Mouse (Mus musculus) MEL (cell line): Measurements from ENCODE around the gene Gstp2. TPM values are rescaled to one million over a fixed set of nuclear protein-coding genes. Genes with fewer than 3 reads are reported as not detected.
"Not testable (repeated sequence)": the region's sequence is repeated elsewhere in the genome, so short reads cannot be mapped to it uniquely, and the experiment has no call there.

Experiments
- DNase-seq: peaks from one replicate; pipeline ENCODE4 v3.0.0; 2011; ENCODE audit warnings: low read depth, low spot score
- H3K27ac ChIP-seq: 2 replicates; pipeline ENCODE4 v1.5.1; 2012; ENCODE audit warnings: low read depth, mild to moderate bottlenecking, control low read depth, low read length, moderate library complexity; ENCODE audit not compliant: control insufficient read depth
- H3K27me3 ChIP-seq, 2 experiments: fragments of 150-350 bp in 1 of 2; sonication (generic) in 1 of 2; 2 replicates each; pipeline ENCODE4 v1.6.1; 2012; ENCODE audit warnings: low read length in 2 of 2, mild to moderate bottlenecking in 2 of 2, improper control_type of control experiment in 1 of 2, moderate library complexity in 1 of 2; ENCODE audit not compliant: insufficient read depth in 2 of 2, control insufficient read depth in 1 of 2
- H3K36me3 ChIP-seq, 2 experiments: 2 replicates each; pipeline ENCODE4 v1.6.1; 2012 to 2014; ENCODE audit warnings: low read length in 2 of 2, improper control_type of control experiment in 1 of 2, inconsistent platforms in 1 of 2, mild to moderate bottlenecking in 1 of 2; ENCODE audit not compliant: insufficient read depth in 2 of 2, control insufficient read depth in 1 of 2
- H3K4me1 ChIP-seq, 2 experiments: fragments of 150-350 bp in 1 of 2; sonication (generic) in 1 of 2; 2 replicates each; pipeline ENCODE4 v1.6.1; 2012; ENCODE audit warnings: low read length in 2 of 2, improper control_type of control experiment in 1 of 2, mild to moderate bottlenecking in 1 of 2; ENCODE audit not compliant: insufficient read depth in 2 of 2, control insufficient read depth in 1 of 2
- H3K4me3 ChIP-seq, 2 experiments: fragments of 150-350 bp in 1 of 2; sonication (generic) in 1 of 2; 2 replicates each; pipeline ENCODE4 v1.5.1; 2012; ENCODE audit warnings: low read depth in 2 of 2, low read length in 2 of 2, mild to moderate bottlenecking in 2 of 2, moderate library complexity in 2 of 2, control low read depth in 1 of 2, improper control_type of control experiment in 1 of 2; ENCODE audit not compliant: control insufficient read depth in 1 of 2, insufficient read depth in 1 of 2
- H3K79me2 ChIP-seq: 2 replicates; pipeline ENCODE4 v1.6.1; 2012; ENCODE audit warnings: mild to moderate bottlenecking, low read length, moderate library complexity; ENCODE audit not compliant: control insufficient read depth, poor library complexity, insufficient read depth
- H3K9ac ChIP-seq: 2 replicates; pipeline ENCODE4 v1.6.1; 2012; ENCODE audit warnings: low read depth, mild to moderate bottlenecking, control low read depth, low read length, moderate library complexity; ENCODE audit not compliant: control insufficient read depth, poor library complexity, severe bottlenecking
- H3K9me3 ChIP-seq: fragments of 150-350 bp; sonication (generic); replicated peaks from 2 replicates; pipeline ENCODE4 v1.6.1; 2012; ENCODE audit warnings: mild to moderate bottlenecking, low read length, improper control_type of control experiment, moderate library complexity; ENCODE audit not compliant: insufficient read depth
- BHLHE40 ChIP-seq: IDR thresholded peaks from 2 replicates; pipeline ENCODE4 v1.6.1; 2012; ENCODE audit warnings: low read depth, mild to moderate bottlenecking, inconsistent platforms, low read length, improper control_type of control experiment, borderline replicate concordance
- CHD1 ChIP-seq: IDR thresholded peaks from 2 replicates; pipeline ENCODE4 v1.6.1; 2012; ENCODE audit warnings: low read depth, mild to moderate bottlenecking, inconsistent platforms, low read length, improper control_type of control experiment
- CHD2 ChIP-seq: IDR thresholded peaks from 2 replicates; pipeline ENCODE4 v1.6.1; 2011; ENCODE audit warnings: low read length, improper control_type of control experiment
- CTCF ChIP-seq, 3 experiments: IDR thresholded peaks in 2 of 3; conservative IDR thresholded peaks in 1 of 3; 2 replicates each; pipeline ENCODE4 v1.5.1; 2011 to 2012; ENCODE audit warnings: low read length in 3 of 3, low read depth in 2 of 3, mild to moderate bottlenecking in 2 of 3, improper control_type of control experiment in 1 of 3, inconsistent platforms in 1 of 3, mixed read lengths in 1 of 3, moderate library complexity in 1 of 3; ENCODE audit not compliant: control insufficient read depth in 1 of 3, insufficient read depth in 1 of 3, poor library complexity in 1 of 3, severe bottlenecking in 1 of 3
- EP300 ChIP-seq, 2 experiments: IDR thresholded peaks; 2 replicates each; pipeline ENCODE4 v1.6.1; 2011; ENCODE audit warnings: improper control_type of control experiment in 2 of 2, low read length in 2 of 2, low read depth in 1 of 2, mild to moderate bottlenecking in 1 of 2
- GATA1 ChIP-seq: IDR thresholded peaks from 2 replicates; pipeline ENCODE4 v1.6.1; 2011; ENCODE audit warnings: low read depth, low read length, improper control_type of control experiment
- HCFC1 ChIP-seq: IDR thresholded peaks from 2 replicates; pipeline ENCODE4 v1.6.1; 2012; ENCODE audit warnings: low read depth, mild to moderate bottlenecking, inconsistent platforms, low read length, improper control_type of control experiment, moderate library complexity
- MXI1 ChIP-seq: IDR thresholded peaks from 2 replicates; pipeline ENCODE4 v1.6.1; 2011; ENCODE audit warnings: mild to moderate bottlenecking, low read depth, low read length, improper control_type of control experiment
- MYB ChIP-seq: IDR thresholded peaks from 2 replicates; pipeline ENCODE4 v1.6.1; 2011; ENCODE audit warnings: mild to moderate bottlenecking, low read depth, low read length, improper control_type of control experiment
- MYC ChIP-seq: IDR thresholded peaks from 2 replicates; pipeline ENCODE4 v1.6.1; 2011; ENCODE audit warnings: low read depth, mild to moderate bottlenecking, low read length, improper control_type of control experiment, moderate library complexity
- POLR2AphosphoS2 ChIP-seq: IDR thresholded peaks from 2 replicates; pipeline ENCODE4 v1.6.1; 2011; ENCODE audit warnings: low read length, improper control_type of control experiment
- RCOR1 ChIP-seq: IDR thresholded peaks from 2 replicates; pipeline ENCODE4 v1.6.1; 2012; ENCODE audit warnings: low read depth, mild to moderate bottlenecking, inconsistent platforms, low read length, improper control_type of control experiment
- SMC3 ChIP-seq: IDR thresholded peaks from 2 replicates; pipeline ENCODE4 v1.6.1; 2011; ENCODE audit warnings: low read depth, low read length, improper control_type of control experiment
- TBP ChIP-seq: IDR thresholded peaks from 2 replicates; pipeline ENCODE4 v1.8.0; 2011; ENCODE audit warnings: low read depth, low read length, improper control_type of control experiment
- UBTF ChIP-seq: IDR thresholded peaks from 2 replicates; pipeline ENCODE4 v1.6.1; 2012; ENCODE audit warnings: low read depth, mild to moderate bottlenecking, inconsistent platforms, low read length, improper control_type of control experiment, moderate library complexity, borderline replicate concordance; ENCODE audit not compliant: insufficient read depth
- USF1 ChIP-seq: IDR thresholded peaks from 2 replicates; pipeline ENCODE4 v1.6.1; 2014; ENCODE audit warnings: low read depth, mild to moderate bottlenecking, inconsistent platforms, low read length, improper control_type of control experiment, moderate library complexity
- ZC3H11A ChIP-seq: IDR thresholded peaks from 2 replicates; pipeline ENCODE4 v1.6.1; 2012; ENCODE audit warnings: low read depth, mild to moderate bottlenecking, inconsistent platforms, low read length, improper control_type of control experiment
- polyA plus RNA-seq, 2 experiments: library from polyadenylated mRNA; stranded (reverse) in 1 of 2; unstranded in 1 of 2; fragments of >175 nt in 1 of 2; fragments of >200 nt in 1 of 2; gene quantifications; 2 replicates each; pipeline versions ENCODE4 v1.2.1 to v1.2.4; 2012; ENCODE audit warnings: low replicate concordance in 2 of 2, low read depth in 1 of 2; ENCODE audit not compliant: insufficient read length in 2 of 2, insufficient read depth in 1 of 2, missing spikeins in 1 of 2
- total RNA-seq: library from RNA; depleted of rRNA; stranded (reverse); fragments of 300-350 nt; gene quantifications from 2 replicates; pipeline ENCODE4 v1.2.3, GENCODE M21; 2012

Gene Gstp2
- total and polyA plus RNA-seq, 3 experiments: 0.65 to 7.4 TPM; not detected in 1

- Histone ChIP-seq H3K36me3 (peaks cover 0 to 2% of the 10 kb centered on the region in 2 experiments; a peak in 2 of 4 replicates), H3K79me2 (no peaks in the 10 kb centered on the region), H3K9ac (no peak overlapping the region), H3K4me1 (peaks cover 3 to 10% of the 10 kb centered on the region in 2 experiments; a peak in 3 of 4 replicates), H3K4me3 (no peak overlapping the region), H3K27me3 (no peaks in the 10 kb centered on the region), H3K9me3 (no peaks in the 10 kb centered on the region), H3K27ac (no peak overlapping the region)
- DNase-seq: no peak
- TF ChIP-seq GATA1 (peak; percentile 13; the same call in 1 of the 2 replicates), MYB (no peak), UBTF (no peak), MXI1 (no peak)
Measured at GRCm38 (mm10) chr19:4060899-4061465, 15.2 kb upstream of the Gstp2 start.

GRCm38 (mm10) chr19:4060044-4060898 is 14.4 kb upstream of the Gstp2 start:
- H3K27me3 ChIP-seq, H3K27ac ChIP-seq, H3K9ac ChIP-seq, H3K9me3 ChIP-seq, DNase-seq, H3K4me3 ChIP-seq, H3K36me3 ChIP-seq, H3K79me2 ChIP-seq: not testable (repeated sequence)
- H3K4me1 ChIP-seq: peaks cover 3 to 10% of the 10 kb centered on the region in 2 experiments; a peak in 3 of 4 replicates
- TF ChIP-seq CTCF (IDR thresholded peaks at IDR 0.05 in 2 of 3, conservative IDR thresholded peaks at IDR 0.05 in 1 of 3; ENCODE audit: control insufficient read depth in 1 of 3, insufficient read depth in 1 of 3, low read depth in 2 of 3, low read length in 3 of 3, poor library complexity in 1 of 3, severe bottlenecking in 1 of 3): 0 out of 6 replicates have a peak, but pooled peaks of 1 of the 3 experiments have one; percentile 7

DNA sequence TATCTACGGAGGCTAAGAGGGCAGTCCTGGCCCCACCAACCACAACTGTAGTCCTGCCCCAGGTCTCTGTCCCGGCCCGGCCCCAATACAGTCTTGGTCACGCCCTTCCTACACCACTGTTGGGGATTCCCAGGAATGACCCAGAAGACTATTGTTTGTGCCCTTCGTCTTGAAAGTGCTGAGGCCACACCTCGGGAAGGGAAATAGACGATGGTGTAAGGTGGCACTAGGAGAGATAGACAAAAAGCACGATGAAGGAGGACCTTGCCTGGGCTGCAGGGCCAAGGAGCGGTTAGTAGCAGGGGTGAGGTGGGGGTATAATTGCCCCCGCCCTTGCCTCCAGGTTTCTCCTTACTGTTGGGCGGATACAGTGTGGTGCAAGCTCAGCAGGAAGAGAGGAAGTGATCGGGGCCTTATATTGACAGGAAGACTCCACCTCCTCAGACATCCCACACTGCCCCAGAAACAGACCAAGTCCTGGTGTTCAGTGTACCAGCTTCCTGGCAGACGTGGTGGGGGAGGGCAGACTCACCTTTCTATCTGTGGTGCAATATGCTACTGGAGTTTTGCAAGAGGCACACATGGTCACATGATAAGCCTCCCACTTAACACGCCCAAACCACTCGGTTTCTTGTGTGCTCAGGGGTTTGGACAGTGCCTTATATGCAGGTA is 13.4 kb upstream of the Gstp2 start, which contains the start of gene Gstp3:
Gene Gstp3 (minus strand): TSS at position 501 of the 672 bp plus-strand sequence.
- Histone ChIP-seq H3K27me3 (peaks cover 0 to 3% of the 10 kb centered on the region in 2 experiments; a peak in 1 of 4 replicates), H3K9me3 (no peaks in the 10 kb centered on the region)
- TF ChIP-seq BHLHE40: no peak
- no peak for TF ChIP-seq HCFC1
- TF ChIP-seq POLR2AphosphoS2: no peak
- TF ChIP-seq GATA1: no peak
- TF ChIP-seq ZC3H11A: no peak
- TF ChIP-seq CHD2: no peak
- peak; percentile 75; the same call in 1 of the 2 replicates for TF ChIP-seq USF1
- TF ChIP-seq TBP: no peak
- no peak for TF ChIP-seq SMC3
- TF ChIP-seq MYC: no peak
- no peak for TF ChIP-seq CHD1
- TF ChIP-seq EP300 (IDR thresholded peaks at IDR 0.05; ENCODE audit: low read depth in 1 of 2, low read length in 2 of 2): peak in 1 of 2 experiments; percentile 33; a peak in 1 of 4 replicates
- TF ChIP-seq RCOR1: no peak

More for the DNA sequence above, 13.4 kb upstream of the Gstp2 start, which contains the start of gene Gstp3:
- Histone ChIP-seq H3K4me3 (no peak within 1 kb of the TSS), H3K79me2 (no peaks in the 10 kb centered on the region), H3K36me3 (peaks cover 0 to 2% of the 10 kb centered on the region in 2 experiments; a peak in 2 of 4 replicates), H3K4me1 (peaks cover 3 to 10% of the 10 kb centered on the region in 2 experiments; a peak in 3 of 4 replicates), H3K27ac (no peak within 1 kb of the TSS), H3K9ac (no peak within 1 kb of the TSS)
- peak; percentile 32 for DNase-seq
